Mouse (Mus musculus) T-helper 17 cell (primary cell): ENCODE data around the gene Zfp641.

ENCODE experiments used
- in situ Hi-C, 2 experiments: fragments of 300-600 bp; cut with MboI, MseI; formaldehyde crosslinking; loops; 1 replicate in 1 of 2; 2 replicates in 1 of 2; pipeline ENCODE4 v1.15.1; 2025; ENCODE audit warnings: high pct_unique_total_duplicates in 2 of 2

The Zfp641 gene

GRCm38 (mm10) chr15:98295628-98296551 is at the start of gene Zfp641:
Gene Zfp641, minus strand, starts transcription at chr15:98296161.
- in situ Hi-C loops: loop anchor here in 1 of 2 experiments (5.0 kb wide), 1 partner anchor 81 kb away; no protein-coding TSS in a partner anchor

GRCm38 (mm10) chr15:98340887-98341286 is 44.9 kb upstream of the Zfp641 start, which contains the start of gene Olfr284:
Gene Olfr284, minus strand, starts transcription at chr15:98340987.
- in situ Hi-C loops: no loop called here

- in situ Hi-C loops: loop anchor here in 1 of 2 experiments (25.0 kb wide), 1 partner anchor 680 kb away; no protein-coding TSS in a partner anchor
Measured at GRCm38 (mm10) chr15:98317177-98317724, 21.3 kb upstream of the Zfp641 start, which contains the start of gene Olfr285. Gene Olfr285, minus strand, starts transcription at chr15:98317353.

- in situ Hi-C loops: loop anchor here in 1 of 2 experiments (25.0 kb wide), 1 partner anchor 678 kb away; no protein-coding TSS in a partner anchor
Measured at GRCm38 (mm10) chr15:98315703-98316102, 19.7 kb upstream of the Zfp641 start.

- in situ Hi-C loops: no loop called here
Measured at GRCm38 (mm10) chr15:98293651-98294050, 2.3 kb downstream of the Zfp641 start.

- in situ Hi-C loops: no loop called here
Measured at GRCm38 (mm10) chr15:98288566-98288965, 7.4 kb downstream of the Zfp641 start.

- in situ Hi-C loops: no loop called here
Measured at GRCm38 (mm10) chr15:98286418-98286817, 9.5 kb downstream of the Zfp641 start.

GRCm38 (mm10) chr15:98257776-98258175 is 38.2 kb downstream of the Zfp641 start:
- in situ Hi-C loops: no loop called here

GRCm38 (mm10) chr15:98257193-98257592 is 38.8 kb downstream of the Zfp641 start, which contains the start of gene H1fnt:
Gene H1fnt, minus strand, starts transcription at chr15:98257293.
- in situ Hi-C loops: no loop called here

- in situ Hi-C loops: no loop called here
Measured at GRCm38 (mm10) chr15:98256271-98256670, 39.7 kb downstream of the Zfp641 start.
